Mouse (Mus musculus): Measurements from ENCODE around the gene Arhgef10l. TPM values are rescaled to one million over a fixed set of nuclear protein-coding genes. Genes with fewer than 3 reads are reported as not detected.

Arhgef10l gene
- polyA plus RNA-seq, 1 experiment from 2014 or later: 21.9 TPM

DNA sequence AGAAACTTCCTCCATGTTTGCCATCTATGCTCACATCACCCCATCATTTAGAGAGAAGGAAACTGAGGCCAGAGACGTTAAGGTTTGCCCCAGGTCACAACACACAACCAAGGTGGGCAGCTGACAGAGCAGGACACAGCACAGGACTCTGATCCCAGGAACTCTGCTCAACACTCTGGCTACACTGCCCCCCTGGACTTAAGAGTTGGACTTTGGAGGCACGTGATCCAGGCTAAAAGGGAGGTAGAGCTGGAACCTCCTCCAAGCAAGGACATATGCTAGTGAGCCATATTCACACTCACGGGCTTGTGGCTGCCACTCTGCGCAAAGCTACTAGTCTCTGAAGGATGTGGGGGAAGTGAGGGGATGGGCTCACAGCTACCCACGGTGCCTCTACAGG, 45.3 kb downstream of the Arhgef10l start:
- H3K4me2 ChIP-seq (replicated peaks): no peak overlapping the region
- H3K27ac ChIP-seq: no peak overlapping the region
- ATAC-seq (ENCODE audit: low FRiP score) (no peak), DNase-seq (ENCODE audit: low spot score) (no peak)
- H3K9ac ChIP-seq: no peak overlapping the region
- H3K9me3 ChIP-seq (ENCODE audit: control insufficient read depth, low read length): no peaks in the 10 kb centered on the region
- H3K36me3 ChIP-seq (replicated peaks; ENCODE audit: control insufficient read depth, insufficient read depth): no peaks in the 10 kb centered on the region; the same call in none of the 2 replicates
- peaks cover 38% of the 10 kb centered on the region for H3K4me1 ChIP-seq (replicated peaks; ENCODE audit: control insufficient read depth, insufficient read depth, low read length)
- no peaks in the 10 kb centered on the region for H3K27me3 ChIP-seq (ENCODE audit: control insufficient read depth, insufficient read depth, low read length)
- WGBS: 85% methylated on average over 5 of the region's 5 CpGs
- no peak overlapping the region for H3K4me3 ChIP-seq (replicated peaks; ENCODE audit: low read length)

DNA sequence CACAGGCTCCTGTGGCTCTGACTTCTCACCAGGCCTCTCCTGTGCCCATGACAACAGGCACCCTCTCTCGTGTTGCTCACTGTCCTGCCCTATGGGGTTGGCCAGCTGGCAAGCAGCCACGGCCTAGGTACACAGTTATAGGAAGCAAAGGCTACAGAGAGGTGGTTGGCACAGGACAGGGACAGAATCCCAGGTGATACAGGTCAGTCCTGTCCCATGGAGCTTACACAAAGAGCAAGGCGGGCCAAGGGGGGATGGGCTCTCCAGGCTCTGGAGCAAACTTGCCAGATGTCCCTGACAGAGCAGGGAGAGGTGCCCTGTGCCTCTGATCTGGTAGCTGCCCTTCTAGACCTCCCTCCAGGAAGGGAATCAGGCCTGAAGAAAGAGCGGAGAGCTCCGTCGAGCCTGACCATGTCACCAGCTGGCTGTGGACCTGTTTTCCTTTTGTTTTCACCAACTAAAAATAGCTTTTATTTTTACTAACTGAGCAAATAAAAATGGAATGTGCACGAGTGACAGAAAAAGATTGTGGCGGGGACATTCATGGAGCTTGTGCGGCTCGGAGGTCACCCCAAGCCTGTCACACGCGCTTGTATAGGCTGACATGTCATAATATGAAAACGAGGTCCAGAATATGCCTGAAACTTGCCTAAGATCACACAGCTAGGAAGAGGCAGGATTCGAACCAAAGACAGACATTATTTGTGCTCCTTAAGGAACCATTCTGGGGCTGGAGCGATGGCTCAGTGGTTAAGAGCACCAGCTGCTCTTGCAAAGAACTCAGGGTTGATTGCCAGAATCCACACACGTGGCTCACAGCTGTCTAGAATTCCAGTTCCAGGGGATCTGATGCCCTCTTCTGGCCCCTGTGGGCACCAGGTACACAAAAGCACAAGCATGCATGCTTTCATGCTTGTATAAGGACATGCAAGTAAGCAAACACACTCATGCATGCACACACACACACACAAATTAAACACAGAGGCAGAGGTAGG, 48.1 kb downstream of the Arhgef10l start:
- no peak overlapping the region for H3K9ac ChIP-seq
- no peaks in the 10 kb centered on the region for H3K27me3 ChIP-seq (ENCODE audit: control insufficient read depth, insufficient read depth, low read length)
- H3K9me3 ChIP-seq (ENCODE audit: control insufficient read depth, low read length): no peaks in the 10 kb centered on the region
- peaks cover 8% of the 10 kb centered on the region for H3K36me3 ChIP-seq (replicated peaks; ENCODE audit: control insufficient read depth, insufficient read depth)
- 68% methylated on average over 16 of the region's 16 CpGs for WGBS
- 0 out of 2 replicates have a peak, but pooled peaks have one; percentile 19 for ATAC-seq (ENCODE audit: low FRiP score)
- no peak overlapping the region for H3K4me3 ChIP-seq (replicated peaks; ENCODE audit: low read length)
- DNase-seq (ENCODE audit: low spot score): peak; percentile 42
- H3K4me1 ChIP-seq (replicated peaks; ENCODE audit: control insufficient read depth, insufficient read depth, low read length): peaks cover 10% of the 10 kb centered on the region
- peak overlapping the region; percentile 26; the same call in 1 of the 2 replicates for H3K27ac ChIP-seq
- no peak overlapping the region for H3K4me2 ChIP-seq (replicated peaks)

GRCm38 (mm10) chr4:140616894-140617293, 48.9 kb downstream of the Arhgef10l start:
- Histone ChIP-seq H3K27ac (no peak overlapping the region), H3K27me3 (ENCODE audit: control insufficient read depth, insufficient read depth, low read length) (no peaks in the 10 kb centered on the region), H3K9me3 (ENCODE audit: control insufficient read depth, low read length) (no peaks in the 10 kb centered on the region), H3K4me2 (replicated peaks) (no peak overlapping the region), H3K4me3 (replicated peaks; ENCODE audit: low read length) (no peak overlapping the region), H3K36me3 (replicated peaks; ENCODE audit: control insufficient read depth, insufficient read depth) (peaks cover 10% of the 10 kb centered on the region), H3K4me1 (replicated peaks; ENCODE audit: control insufficient read depth, insufficient read depth, low read length) (peaks cover 13% of the 10 kb centered on the region), H3K9ac (no peak overlapping the region)
- no peak for ATAC-seq (ENCODE audit: low FRiP score)
- WGBS: 90% methylated on average over 11 of the region's 11 CpGs
- no peak for DNase-seq (ENCODE audit: low spot score)

GRCm38 (mm10) chr4:140616196-140616595, 49.6 kb downstream of the Arhgef10l start:
- H3K9me3 ChIP-seq (ENCODE audit: control insufficient read depth, low read length): no peaks in the 10 kb centered on the region
- H3K4me2 ChIP-seq (replicated peaks): no peak overlapping the region
- peaks cover 15% of the 10 kb centered on the region for H3K36me3 ChIP-seq (replicated peaks; ENCODE audit: control insufficient read depth, insufficient read depth)
- DNase-seq (ENCODE audit: low spot score): no peak
- peaks cover 17% of the 10 kb centered on the region for H3K4me1 ChIP-seq (replicated peaks; ENCODE audit: control insufficient read depth, insufficient read depth, low read length)
- 82% methylated on average over 7 of the region's 7 CpGs for WGBS
- no peaks in the 10 kb centered on the region for H3K27me3 ChIP-seq (ENCODE audit: control insufficient read depth, insufficient read depth, low read length)
- H3K27ac ChIP-seq: no peak overlapping the region
- no peak overlapping the region for H3K4me3 ChIP-seq (replicated peaks; ENCODE audit: low read length)
- ATAC-seq (ENCODE audit: low FRiP score): no peak
- H3K9ac ChIP-seq: no peak overlapping the region

DNA sequence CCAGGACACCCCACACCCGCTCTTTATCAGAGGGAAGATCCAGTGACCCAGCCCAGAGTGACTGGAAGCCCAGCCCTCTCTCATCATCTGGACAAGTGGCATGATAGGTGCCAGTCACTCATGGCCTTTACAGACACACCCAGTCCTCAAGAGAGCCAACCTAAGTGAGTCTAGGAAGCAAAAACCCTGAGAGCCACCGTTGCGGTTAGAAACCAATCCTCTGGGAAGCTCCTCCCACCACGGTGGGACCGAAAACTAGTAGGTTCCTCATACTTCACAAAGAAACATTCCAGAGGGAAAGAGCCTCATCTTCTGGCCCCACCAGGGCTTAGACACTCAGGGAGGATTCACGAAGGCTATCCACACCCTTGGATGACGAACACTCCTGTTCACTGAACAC, 50.0 kb downstream of the Arhgef10l start:
- H3K27me3 ChIP-seq (ENCODE audit: control insufficient read depth, insufficient read depth, low read length): no peaks in the 10 kb centered on the region
- ATAC-seq (ENCODE audit: low FRiP score): no peak
- H3K4me1 ChIP-seq (replicated peaks; ENCODE audit: control insufficient read depth, insufficient read depth, low read length): peaks cover 17% of the 10 kb centered on the region
- H3K4me3 ChIP-seq (replicated peaks; ENCODE audit: low read length): no peak overlapping the region
- H3K4me2 ChIP-seq (replicated peaks): no peak overlapping the region
- WGBS: 86% methylated on average over 7 of the region's 7 CpGs
- no peak overlapping the region for H3K27ac ChIP-seq
- H3K9ac ChIP-seq: no peak overlapping the region
- no peaks in the 10 kb centered on the region for H3K9me3 ChIP-seq (ENCODE audit: control insufficient read depth, low read length)
- DNase-seq (ENCODE audit: low spot score): no peak
- peaks cover 15% of the 10 kb centered on the region for H3K36me3 ChIP-seq (replicated peaks; ENCODE audit: control insufficient read depth, insufficient read depth)

GRCm38 (mm10) chr4:140614553-140614952, 51.3 kb downstream of the Arhgef10l start:
- H3K9me3 ChIP-seq (ENCODE audit: control insufficient read depth, low read length): no peaks in the 10 kb centered on the region
- 42% methylated on average over 5 of the region's 5 CpGs for WGBS
- no peak overlapping the region for H3K27ac ChIP-seq
- no peak overlapping the region for H3K9ac ChIP-seq
- no peaks in the 10 kb centered on the region for H3K27me3 ChIP-seq (ENCODE audit: control insufficient read depth, insufficient read depth, low read length)
- no peak overlapping the region for H3K4me2 ChIP-seq (replicated peaks)
- no peak for ATAC-seq (ENCODE audit: low FRiP score)
- no peak overlapping the region for H3K4me3 ChIP-seq (replicated peaks; ENCODE audit: low read length)
- H3K36me3 ChIP-seq (replicated peaks; ENCODE audit: control insufficient read depth, insufficient read depth): peaks cover 27% of the 10 kb centered on the region
- peaks cover 20% of the 10 kb centered on the region for H3K4me1 ChIP-seq (replicated peaks; ENCODE audit: control insufficient read depth, insufficient read depth, low read length)
- DNase-seq (ENCODE audit: low spot score): no peak

DNA sequence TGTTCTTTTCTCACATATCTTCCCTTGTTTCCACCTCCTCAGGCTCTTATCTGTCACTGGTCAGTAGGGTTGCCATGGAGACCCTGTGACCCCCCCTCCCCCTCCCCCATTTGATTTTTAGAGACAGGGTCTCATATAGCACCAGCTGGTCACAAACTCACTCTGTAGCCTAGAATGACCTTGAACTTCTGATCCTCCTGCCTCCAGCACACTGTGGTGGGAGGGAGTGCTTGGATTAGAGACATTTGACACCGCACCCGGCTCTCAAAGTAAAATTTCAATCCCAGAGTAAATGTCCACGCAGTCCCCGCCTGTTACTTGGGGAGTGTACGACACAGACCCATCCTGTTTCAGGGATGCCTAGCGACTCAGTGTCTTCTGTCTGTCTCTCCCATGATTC, 51.7 kb downstream of the Arhgef10l start:
- Histone ChIP-seq H3K27me3 (ENCODE audit: control insufficient read depth, insufficient read depth, low read length) (no peaks in the 10 kb centered on the region), H3K9me3 (ENCODE audit: control insufficient read depth, low read length) (no peaks in the 10 kb centered on the region), H3K4me1 (replicated peaks; ENCODE audit: control insufficient read depth, insufficient read depth, low read length) (peaks cover 20% of the 10 kb centered on the region), H3K9ac (no peak overlapping the region), H3K27ac (no peak overlapping the region), H3K4me3 (replicated peaks; ENCODE audit: low read length) (no peak overlapping the region), H3K4me2 (replicated peaks) (no peak overlapping the region), H3K36me3 (replicated peaks; ENCODE audit: control insufficient read depth, insufficient read depth) (peaks cover 31% of the 10 kb centered on the region)
- DNase-seq (ENCODE audit: low spot score) (no peak), ATAC-seq (ENCODE audit: low FRiP score) (no peak)
- WGBS: 85% methylated on average over 6 of the region's 6 CpGs

- ATAC-seq (ENCODE audit: low FRiP score) (no peak), DNase-seq (ENCODE audit: low spot score) (no peak)
- H3K9me3 ChIP-seq (ENCODE audit: control insufficient read depth, low read length): no peaks in the 10 kb centered on the region
- H3K9ac ChIP-seq: no peak overlapping the region
- H3K4me3 ChIP-seq (replicated peaks; ENCODE audit: low read length): no peak overlapping the region
- H3K4me2 ChIP-seq (replicated peaks): no peak overlapping the region
- H3K36me3 ChIP-seq (replicated peaks; ENCODE audit: control insufficient read depth, insufficient read depth): peaks cover 53% of the 10 kb centered on the region
- peaks cover 10% of the 10 kb centered on the region; the same call in 1 of the 2 replicates for H3K4me1 ChIP-seq (replicated peaks; ENCODE audit: control insufficient read depth, insufficient read depth, low read length)
- H3K27me3 ChIP-seq (ENCODE audit: control insufficient read depth, insufficient read depth, low read length): no peaks in the 10 kb centered on the region
- WGBS: 29% methylated on average over 12 of the region's 12 CpGs
- H3K27ac ChIP-seq: 0 out of 2 replicates have a peak overlapping the region, but pooled peaks have one; percentile 0
Measured at GRCm38 (mm10) chr4:140610841-140611609, 54.8 kb downstream of the Arhgef10l start.

DNA sequence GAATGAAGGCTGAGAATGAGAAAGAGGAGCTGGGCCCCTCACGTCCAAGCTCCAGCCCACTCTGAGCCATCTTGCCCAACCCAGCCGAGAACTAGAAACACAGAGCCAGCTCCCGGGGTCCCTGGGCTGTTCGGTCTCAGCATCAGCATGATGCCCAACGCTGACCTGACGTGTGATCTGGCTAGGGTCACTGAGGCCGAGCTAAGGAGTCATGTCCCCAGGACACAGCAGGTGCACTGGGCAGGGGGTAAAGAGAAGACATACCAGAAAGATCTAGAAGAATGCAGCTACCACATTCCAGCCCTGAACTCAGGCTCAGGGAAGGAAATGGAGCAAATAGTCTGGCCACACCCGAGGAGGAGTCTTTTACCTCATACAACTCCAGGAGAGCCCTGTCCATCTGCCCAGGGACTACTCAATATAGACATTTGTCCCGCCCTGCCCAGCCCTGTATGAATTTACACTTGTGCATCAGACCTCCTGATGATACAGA, 57.5 kb downstream of the Arhgef10l start:
- Histone ChIP-seq H3K9ac (no peak overlapping the region), H3K4me2 (replicated peaks) (no peak overlapping the region), H3K4me1 (replicated peaks; ENCODE audit: control insufficient read depth, insufficient read depth, low read length) (peaks cover 15% of the 10 kb centered on the region; the same call in 1 of the 2 replicates), H3K4me3 (replicated peaks; ENCODE audit: low read length) (no peak overlapping the region), H3K36me3 (replicated peaks; ENCODE audit: control insufficient read depth, insufficient read depth) (peaks cover 57% of the 10 kb centered on the region), H3K27ac (no peak overlapping the region), H3K27me3 (ENCODE audit: control insufficient read depth, insufficient read depth, low read length) (no peaks in the 10 kb centered on the region), H3K9me3 (ENCODE audit: control insufficient read depth, low read length) (no peaks in the 10 kb centered on the region)
- ATAC-seq (ENCODE audit: low FRiP score): no peak
- 80% methylated on average over 9 of the region's 9 CpGs for WGBS
- no peak for DNase-seq (ENCODE audit: low spot score)

Measured in hindbrain, embryonic 14.5 days (tissue).